Mouse (Mus musculus): Measurements from ENCODE around the gene Tmem239.

DNA sequence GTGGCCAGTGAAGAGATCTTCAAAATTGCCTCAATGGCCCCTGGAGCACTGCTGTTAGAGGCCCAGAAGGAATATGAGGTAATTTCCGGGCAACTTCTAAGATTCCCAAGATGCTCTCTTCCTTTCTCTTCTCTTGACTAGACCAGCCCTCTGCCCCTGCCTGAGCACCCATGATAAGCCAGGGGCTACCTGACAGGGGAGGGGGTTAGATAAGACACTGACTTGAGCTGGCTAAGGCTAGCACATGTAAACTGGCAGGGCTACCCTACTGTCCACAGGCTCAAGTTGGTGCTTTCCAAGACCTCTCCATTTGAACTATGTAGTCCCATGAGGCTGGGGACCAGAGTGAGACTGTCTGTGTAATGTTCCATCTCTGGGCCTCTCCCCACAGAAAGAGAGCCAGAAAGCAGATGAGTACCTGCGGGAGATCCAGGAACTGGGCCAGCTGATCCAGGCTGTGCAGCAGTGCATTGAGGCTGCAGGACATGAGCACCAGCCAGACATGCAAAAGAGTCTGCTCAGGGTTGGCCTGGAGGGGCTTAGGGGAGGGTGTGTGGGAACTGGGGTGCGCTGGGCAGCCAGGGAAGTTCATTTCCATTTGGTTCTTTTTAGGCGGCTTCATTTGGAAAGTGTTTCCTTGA, 33.7 kb downstream of the Tmem239 start:
- no peak for TF ChIP-seq CTCF (conservative IDR thresholded peaks at IDR 0.05; ENCODE audit: low read length)
- TF ChIP-seq NANOG (IDR thresholded peaks at IDR 0.05; ENCODE audit: borderline replicate concordance, low read length): no peak
- TF ChIP-seq POU5F1 (IDR thresholded peaks at IDR 0.05; ENCODE audit: borderline replicate concordance, low read length): no peak
